Mouse (Mus musculus): ENCODE results near the gene Agt. TPM values are rescaled to one million over a fixed set of nuclear protein-coding genes. Genes with fewer than 3 reads are reported as not detected.

Agt gene
- polyA plus RNA-seq, 1 experiment from 2014 or later, result 1.7 TPM

- WGBS, result 86% methylated on average over 1 of the region's 1 CpGs
- no peak for ATAC-seq (ENCODE audit: insufficient number of reproducible peaks, low FRiP score, low TSS enrichment, low read depth)
Measured at GRCm38 (mm10) chr8:124548187-124548586, 21.3 kb downstream of the Agt start.

GRCm38 (mm10) chr8:124547269-124547668, 22.2 kb downstream of the Agt start:
- no peak overlapping the region for H3K9ac ChIP-seq
- no peaks in the 10 kb centered on the region for H3K9me3 ChIP-seq
- no peak overlapping the region for H3K4me2 ChIP-seq
- no peak overlapping the region for H3K27ac ChIP-seq
- peaks cover 96% of the 10 kb centered on the region for H3K36me3 ChIP-seq
- no peak for ATAC-seq (ENCODE audit: insufficient number of reproducible peaks, low FRiP score, low TSS enrichment, low read depth)
- WGBS, result 71% methylated on average over 11 of the region's 11 CpGs
- H3K27me3 ChIP-seq, result no peaks in the 10 kb centered on the region
- no peak overlapping the region for H3K4me3 ChIP-seq
- no peaks in the 10 kb centered on the region for H3K4me1 ChIP-seq

More at GRCm38 (mm10) chr8:124548187-124548586, 21.3 kb downstream of the Agt start:
- H3K36me3 ChIP-seq, result peaks cover 95% of the 10 kb centered on the region
- no peak overlapping the region for H3K9ac ChIP-seq
- no peak overlapping the region for H3K27ac ChIP-seq
- no peaks in the 10 kb centered on the region for H3K9me3 ChIP-seq
- no peaks in the 10 kb centered on the region for H3K27me3 ChIP-seq
- H3K4me1 ChIP-seq, result no peaks in the 10 kb centered on the region
- no peak overlapping the region for H3K4me2 ChIP-seq
- no peak overlapping the region for H3K4me3 ChIP-seq

- Histone ChIP-seq H3K4me1 (no peaks in the 10 kb centered on the region), H3K4me2 (no peak overlapping the region), H3K9ac (no peak overlapping the region), H3K9me3 (no peaks in the 10 kb centered on the region), H3K4me3 (no peak overlapping the region), H3K27ac (no peak overlapping the region), H3K36me3 (peaks cover 96% of the 10 kb centered on the region), H3K27me3 (no peaks in the 10 kb centered on the region)
- ATAC-seq (ENCODE audit: insufficient number of reproducible peaks, low FRiP score, low TSS enrichment, low read depth), result no peak
- WGBS, result 83% methylated on average over 7 of the region's 7 CpGs
Measured at GRCm38 (mm10) chr8:124546815-124547214, 22.7 kb downstream of the Agt start.

- Histone ChIP-seq H3K27ac (no peak overlapping the region), H3K36me3 (peaks cover 96% of the 10 kb centered on the region), H3K9me3 (no peaks in the 10 kb centered on the region), H3K4me2 (no peak overlapping the region), H3K4me3 (no peak overlapping the region), H3K4me1 (no peaks in the 10 kb centered on the region), H3K27me3 (no peaks in the 10 kb centered on the region), H3K9ac (no peak overlapping the region)
- ATAC-seq (ENCODE audit: insufficient number of reproducible peaks, low FRiP score, low TSS enrichment, low read depth), result no peak
- WGBS, result 90% methylated on average over 6 of the region's 6 CpGs
Measured at GRCm38 (mm10) chr8:124546371-124546770, 23.1 kb downstream of the Agt start.

DNA sequence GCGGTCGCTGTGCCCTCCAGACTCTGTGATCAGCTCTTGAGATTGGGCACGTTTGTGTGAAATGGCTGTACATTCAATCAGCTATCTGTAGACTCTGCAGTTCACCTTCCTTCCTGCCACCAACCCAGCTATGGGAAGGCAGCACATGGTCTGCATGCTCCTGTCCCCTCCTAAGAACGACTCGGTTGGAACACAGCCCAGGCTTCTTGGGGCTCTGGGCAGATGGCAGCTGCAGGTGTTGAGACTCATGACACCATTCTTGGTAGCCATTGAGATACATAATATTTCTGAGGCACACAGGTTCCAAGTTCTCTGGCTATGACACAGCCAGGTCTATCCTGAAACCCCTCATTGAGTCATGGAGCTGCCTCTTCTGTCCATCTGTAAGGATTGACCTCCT, 26.2 kb downstream of the Agt start:
- 92% methylated on average over 5 of the region's 5 CpGs for WGBS
- H3K36me3 ChIP-seq, result peaks cover 99% of the 10 kb centered on the region
- ATAC-seq (ENCODE audit: insufficient number of reproducible peaks, low FRiP score, low TSS enrichment, low read depth), result no peak

GRCm38 (mm10) chr8:124542001-124542400, 27.5 kb downstream of the Agt start:
- Histone ChIP-seq H3K9ac (no peak overlapping the region), H3K27ac (no peak overlapping the region), H3K27me3 (no peaks in the 10 kb centered on the region), H3K4me3 (no peak overlapping the region), H3K4me1 (no peaks in the 10 kb centered on the region), H3K36me3 (peaks cover 96% of the 10 kb centered on the region), H3K4me2 (no peak overlapping the region), H3K9me3 (no peaks in the 10 kb centered on the region)
- WGBS, result 94% methylated on average over 4 of the region's 4 CpGs
- no peak for ATAC-seq (ENCODE audit: insufficient number of reproducible peaks, low FRiP score, low TSS enrichment, low read depth)

More for the DNA sequence above, 26.2 kb downstream of the Agt start:
- Histone ChIP-seq H3K27ac (no peak overlapping the region), H3K4me3 (no peak overlapping the region), H3K4me1 (no peaks in the 10 kb centered on the region), H3K9ac (no peak overlapping the region), H3K27me3 (no peaks in the 10 kb centered on the region), H3K9me3 (no peaks in the 10 kb centered on the region), H3K4me2 (no peak overlapping the region)

GRCm38 (mm10) chr8:124540906-124541305, 28.6 kb downstream of the Agt start:
- no peak overlapping the region for H3K9ac ChIP-seq
- H3K4me2 ChIP-seq, result no peak overlapping the region
- no peak overlapping the region for H3K4me3 ChIP-seq
- peaks cover 91% of the 10 kb centered on the region for H3K36me3 ChIP-seq
- 97% methylated on average over 12 of the region's 12 CpGs for WGBS
- no peak overlapping the region for H3K27ac ChIP-seq
- no peak for ATAC-seq (ENCODE audit: insufficient number of reproducible peaks, low FRiP score, low TSS enrichment, low read depth)
- H3K9me3 ChIP-seq, result no peaks in the 10 kb centered on the region
- no peaks in the 10 kb centered on the region for H3K27me3 ChIP-seq
- no peaks in the 10 kb centered on the region for H3K4me1 ChIP-seq

- WGBS, result 92% methylated on average over 5 of the region's 5 CpGs
- H3K9ac ChIP-seq, result no peak overlapping the region
- no peaks in the 10 kb centered on the region for H3K27me3 ChIP-seq
- H3K4me1 ChIP-seq, result no peaks in the 10 kb centered on the region
- H3K9me3 ChIP-seq, result no peaks in the 10 kb centered on the region
- H3K27ac ChIP-seq, result no peak overlapping the region
- peaks cover 92% of the 10 kb centered on the region for H3K36me3 ChIP-seq
- no peak overlapping the region for H3K4me3 ChIP-seq
- no peak overlapping the region for H3K4me2 ChIP-seq
- ATAC-seq (ENCODE audit: insufficient number of reproducible peaks, low FRiP score, low TSS enrichment, low read depth), result no peak
Measured at GRCm38 (mm10) chr8:124535451-124535850, 34.1 kb downstream of the Agt start.

DNA sequence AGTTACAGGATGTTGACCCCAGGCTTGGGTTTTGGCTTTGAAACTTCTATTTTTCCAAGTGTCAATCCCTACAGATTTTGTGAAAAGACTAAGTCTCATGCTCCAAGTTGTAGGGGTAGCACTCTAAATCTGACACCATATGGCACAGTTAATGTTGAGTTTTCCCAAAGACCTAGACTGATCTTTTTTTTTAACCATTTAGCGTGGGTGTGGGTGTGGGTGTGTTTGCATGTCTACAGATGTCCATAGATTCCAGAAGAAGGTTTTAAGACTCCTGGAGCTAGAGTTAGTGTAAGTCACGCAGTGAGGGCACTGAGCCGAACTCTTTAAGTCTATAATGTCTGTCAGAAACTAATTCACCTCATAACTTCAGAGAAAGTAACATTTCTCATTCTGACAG, 36.9 kb downstream of the Agt start:
- H3K9ac ChIP-seq, result no peak overlapping the region
- no peaks in the 10 kb centered on the region for H3K27me3 ChIP-seq
- no peak overlapping the region for H3K4me3 ChIP-seq
- no peaks in the 10 kb centered on the region for H3K4me1 ChIP-seq
- no peak overlapping the region for H3K27ac ChIP-seq
- no peak overlapping the region for H3K4me2 ChIP-seq
- H3K9me3 ChIP-seq, result no peaks in the 10 kb centered on the region
- H3K36me3 ChIP-seq, result peaks cover 88% of the 10 kb centered on the region
- 85% methylated on average over 3 of the region's 3 CpGs for WGBS
- no peak for ATAC-seq (ENCODE audit: insufficient number of reproducible peaks, low FRiP score, low TSS enrichment, low read depth)

GRCm38 (mm10) chr8:124530996-124531395, 38.5 kb downstream of the Agt start:
- WGBS, result 86% methylated on average over 4 of the region's 4 CpGs
- Histone ChIP-seq H3K9me3 (no peaks in the 10 kb centered on the region), H3K36me3 (peaks cover 96% of the 10 kb centered on the region), H3K27me3 (no peaks in the 10 kb centered on the region), H3K9ac (no peak overlapping the region), H3K4me2 (no peak overlapping the region), H3K4me3 (no peak overlapping the region), H3K27ac (no peak overlapping the region), H3K4me1 (no peaks in the 10 kb centered on the region)
- ATAC-seq (ENCODE audit: insufficient number of reproducible peaks, low FRiP score, low TSS enrichment, low read depth), result no peak

DNA sequence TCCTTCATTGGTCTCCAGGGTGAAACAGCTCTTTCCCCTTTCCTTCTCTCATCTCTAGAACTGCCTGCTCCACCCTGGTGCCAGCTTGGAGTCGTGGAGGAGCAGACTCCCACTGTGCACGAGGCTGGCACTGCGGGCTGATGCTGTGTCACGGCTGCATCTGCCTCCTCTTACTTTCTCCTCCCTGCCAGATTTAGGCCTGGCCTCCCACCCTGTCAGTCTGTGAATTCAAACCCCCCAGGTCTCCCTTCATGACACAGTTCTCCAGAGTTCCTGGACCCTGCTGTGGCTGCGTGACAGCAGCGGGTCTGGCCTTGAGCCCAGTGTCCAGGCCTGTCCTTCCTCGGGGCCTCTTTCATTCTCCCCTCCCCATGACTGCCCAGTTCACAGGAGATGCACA, 39.0 kb downstream of the Agt start:
- H3K4me1 ChIP-seq, result no peaks in the 10 kb centered on the region
- no peak overlapping the region for H3K27ac ChIP-seq
- H3K27me3 ChIP-seq, result no peaks in the 10 kb centered on the region
- no peaks in the 10 kb centered on the region for H3K9me3 ChIP-seq
- H3K4me3 ChIP-seq, result no peak overlapping the region
- peaks cover 96% of the 10 kb centered on the region for H3K36me3 ChIP-seq
- H3K9ac ChIP-seq, result no peak overlapping the region
- ATAC-seq (ENCODE audit: insufficient number of reproducible peaks, low FRiP score, low TSS enrichment, low read depth), result peak; percentile 24; the same call in 1 of the 2 replicates
- H3K4me2 ChIP-seq, result no peak overlapping the region
- 94% methylated on average over 7 of the region's 7 CpGs for WGBS

DNA sequence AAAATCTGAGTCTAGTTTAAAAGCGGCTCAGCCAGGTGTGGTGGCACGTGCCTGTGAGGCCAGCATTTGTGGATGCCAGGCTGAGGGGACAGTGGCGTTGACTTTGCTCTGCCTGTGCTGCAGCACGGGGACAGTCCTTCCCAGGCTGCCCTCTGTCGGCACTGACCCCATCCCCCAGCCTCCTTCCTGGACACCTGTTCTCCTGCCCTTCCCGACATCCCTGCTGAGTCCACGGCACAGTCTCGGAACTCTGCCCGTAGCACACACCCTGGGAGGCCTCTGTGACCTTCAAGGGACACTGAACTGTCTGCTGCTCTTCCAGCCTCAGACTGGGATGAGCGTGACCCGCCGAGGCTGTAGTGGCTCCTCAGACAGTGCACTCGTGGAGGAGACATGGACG, 39.4 kb downstream of the Agt start:
- Histone ChIP-seq H3K27ac (no peak overlapping the region), H3K4me2 (no peak overlapping the region), H3K9me3 (no peaks in the 10 kb centered on the region), H3K4me3 (no peak overlapping the region), H3K27me3 (no peaks in the 10 kb centered on the region), H3K9ac (no peak overlapping the region), H3K4me1 (no peaks in the 10 kb centered on the region), H3K36me3 (peaks cover 94% of the 10 kb centered on the region)
- no peak for ATAC-seq (ENCODE audit: insufficient number of reproducible peaks, low FRiP score, low TSS enrichment, low read depth)
- 87% methylated on average over 14 of the region's 14 CpGs for WGBS

GRCm38 (mm10) chr8:124526261-124526660, 43.2 kb downstream of the Agt start:
- Histone ChIP-seq H3K4me2 (no peak overlapping the region), H3K4me3 (no peak overlapping the region), H3K27me3 (no peaks in the 10 kb centered on the region), H3K4me1 (peaks cover 17% of the 10 kb centered on the region), H3K9me3 (no peaks in the 10 kb centered on the region), H3K36me3 (peaks cover 69% of the 10 kb centered on the region), H3K9ac (no peak overlapping the region), H3K27ac (no peak overlapping the region)
- ATAC-seq (ENCODE audit: insufficient number of reproducible peaks, low FRiP score, low TSS enrichment, low read depth), result no peak
- 93% methylated on average over 11 of the region's 11 CpGs for WGBS
